Mouse (Mus musculus) v-Abl transformed pro-B cells (cell line): ENCODE measurements at regions not wholly inside any gene's neighbourhood (a gene's known extent, or its start where the extent isn't known, plus 50 kb on each side); places are given as distances from the start of the nearest gene placed in this dataset.
"Not testable (repeated sequence)": the region's sequence is repeated elsewhere in the genome, so short reads cannot be mapped to it uniquely, and the experiment has no call there.

ENCODE experiments used
- in situ Hi-C, 2 experiments: fragments of 400-800 bp; cut with MboI; formaldehyde crosslinking; loops; one replicate each; pipeline ENCODE4 v1.15.1; 2025; ENCODE audit not compliant: unreplicated experiment in 2 of 2

- in situ Hi-C loops: no loop called here
Observed at GRCm38 (mm10) chr13:111903931-111904330, 95.1 kb upstream of the Map3k1 start.

GRCm38 (mm10) chr13:111904616-111905212 is 95.9 kb upstream of the Map3k1 start:
- in situ Hi-C loops: no loop called here

GRCm38 (mm10) chr13:111905213-111905701 is 96.5 kb upstream of the Map3k1 start:
- in situ Hi-C loops: no loop called here

GRCm38 (mm10) chr13:111911071-111911470 is 102.3 kb upstream of the Map3k1 start:
- in situ Hi-C loops: no loop called here

GRCm38 (mm10) chr13:111911661-111912312 is 103.0 kb upstream of the Map3k1 start:
- in situ Hi-C loops: no loop called here

GRCm38 (mm10) chr13:111914348-111914913 is 105.6 kb upstream of the Map3k1 start:
- in situ Hi-C loops: no loop called here

GRCm38 (mm10) chr13:111919417-111919816 is 110.6 kb upstream of the Map3k1 start:
- in situ Hi-C loops: not testable (repeated sequence)

- in situ Hi-C loops: no loop called here
Observed at GRCm38 (mm10) chr13:111920534-111920933, 111.7 kb upstream of the Map3k1 start.

GRCm38 (mm10) chr13:111921142-111922035 is 112.6 kb upstream of the Map3k1 start:
- in situ Hi-C loops: no loop called here

- in situ Hi-C loops: no loop called here
Observed at GRCm38 (mm10) chr13:111925349-111925748, 116.6 kb upstream of the Map3k1 start.

GRCm38 (mm10) chr13:111926801-111927200 is 118.0 kb upstream of the Map3k1 start:
- in situ Hi-C loops: no loop called here

- in situ Hi-C loops: no loop called here
Observed at GRCm38 (mm10) chr13:111927489-111927888, 118.7 kb upstream of the Map3k1 start.

GRCm38 (mm10) chr13:111928636-111929544 is 120.1 kb upstream of the Map3k1 start:
- in situ Hi-C loops: no loop called here

- in situ Hi-C loops: loop anchor here in 1 of 2 experiments (10.0 kb wide), 1 partner anchor 265 kb away; no protein-coding TSS in a partner anchor
Observed at GRCm38 (mm10) chr13:111929908-111930307, 121.1 kb upstream of the Map3k1 start.

GRCm38 (mm10) chr13:111932464-111932863 is 123.7 kb upstream of the Map3k1 start:
- in situ Hi-C loops: loop anchor here in 1 of 2 experiments (10.0 kb wide), 1 partner anchor 262 kb away; no protein-coding TSS in a partner anchor

GRCm38 (mm10) chr13:111933526-111934240 is 124.9 kb upstream of the Map3k1 start:
- in situ Hi-C loops: loop anchor here in 1 of 2 experiments (10.0 kb wide), 1 partner anchor 261 kb away; no protein-coding TSS in a partner anchor

- in situ Hi-C loops: loop anchor here (5.0 to 10.0 kb wide), 5 partner anchors 42 to 322 kb away; no protein-coding TSS in a partner anchor
Observed at GRCm38 (mm10) chr13:111935721-111936080, 126.9 kb upstream of the Map3k1 start.

GRCm38 (mm10) chr13:111936081-111936857 is 127.5 kb upstream of the Map3k1 start:
- in situ Hi-C loops: loop anchor here (5.0 to 10.0 kb wide), 5 partner anchors 41 to 321 kb away; no protein-coding TSS in a partner anchor
